In the genomic region with DNA sequence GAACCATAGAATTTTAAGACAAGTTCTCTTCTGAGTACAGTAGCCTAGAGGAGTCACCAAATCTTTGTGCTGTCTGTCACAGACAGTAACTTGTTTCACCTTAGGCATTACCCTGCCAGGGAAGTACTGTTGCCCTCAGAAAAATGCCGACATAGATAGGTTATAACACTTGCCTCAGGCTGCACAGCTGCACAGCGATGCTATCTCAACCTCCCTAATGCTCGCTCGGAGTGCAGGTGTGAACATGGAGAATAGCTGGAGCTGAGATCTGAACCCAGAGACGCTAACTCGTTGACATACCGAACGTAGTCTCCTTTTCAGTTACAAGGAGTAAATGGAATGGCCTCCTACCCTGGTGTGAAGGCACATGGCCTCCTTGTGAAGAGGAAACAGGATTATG, we compare ENCODE assay signal across 35 mouse cellular contexts. TPM values are rescaled to one million over a fixed set of nuclear protein-coding genes. Genes with fewer than 3 reads are reported as not detected.
"Had no signal": no experiment of that assay in that cellular context is flagged by ENCODE, and none has a peak within 500 bp of the region (broad histone marks: within the 10 kb centered on the region; RNA-seq: fewer than 3 reads in every experiment).

No protein-coding gene starts in this region.

- DNase-seq: forebrain, postnatal 0 days; gastrocnemius, adult 2 months; gastrocnemius, postnatal 10 days; gastrocnemius, postnatal 25 days; heart, adult 18-20 months; heart, postnatal 10 days; heart, postnatal 4 days; kidney, adult 18-20 months; kidney, adult 8-10 months; kidney, postnatal 10 days; kidney, postnatal 25 days; kidney, postnatal 4 days had no signal

- H3K9me3 ChIP-seq: heart, embryonic 10.5 days; heart, embryonic 12.5 days; hindbrain, embryonic 10.5 days; hindbrain, embryonic 12.5 days; intestine, embryonic 15.5 days; limb, embryonic 10.5 days; limb, embryonic 12.5 days had no signal

- H3K27ac ChIP-seq: gastrocnemius, adult 2 months; heart, embryonic 10.5 days; hindbrain, embryonic 12.5 days; hindbrain, embryonic 14.5 days; intestine, embryonic 15.5 days; layer of hippocampus, adult 2 months; left cerebral cortex, adult 2 months; limb, embryonic 10.5 days; limb, embryonic 12.5 days had no signal

- H3K9ac ChIP-seq: forebrain, postnatal 0 days; heart, embryonic 12.5 days; hindbrain, embryonic 12.5 days; hindbrain, embryonic 14.5 days; intestine, embryonic 15.5 days; limb, embryonic 12.5 days had no signal

- H3K4me2 ChIP-seq: heart, embryonic 12.5 days; hindbrain, embryonic 12.5 days; hindbrain, embryonic 14.5 days; intestine, embryonic 15.5 days; limb, embryonic 12.5 days had no signal

- H3K27me3 ChIP-seq: hindbrain, embryonic 12.5 days; intestine, embryonic 15.5 days; limb, embryonic 12.5 days had no signal

- H3K36me3 ChIP-seq: heart, embryonic 12.5 days; hindbrain, embryonic 12.5 days had no signal

- H3K4me3 ChIP-seq: gastrocnemius, adult 2 months; heart, embryonic 10.5 days; heart, embryonic 12.5 days; hindbrain, embryonic 10.5 days; hindbrain, embryonic 12.5 days; intestine, embryonic 15.5 days; layer of hippocampus, adult 2 months; left cerebral cortex, adult 2 months; limb, embryonic 10.5 days; limb, embryonic 12.5 days had no signal

- H3K4me1 ChIP-seq: hindbrain, embryonic 10.5 days; hindbrain, embryonic 12.5 days; intestine, embryonic 15.5 days; limb, embryonic 12.5 days had no signal

- ATAC-seq: forebrain, postnatal 0 days; hindbrain, embryonic 16.5 days; inflammation-experienced regulatory T-cells, adult 6 months; intestine, embryonic 15.5 days; intestine, postnatal 0 days had no signal

RNA-seq across cellular contexts. Expression of gene Orm1, which starts 46.2 kb away (rescaled TPM):
- total RNA-seq: forebrain, postnatal 0 days; heart, postnatal 4 days; layer of hippocampus, adult 2 months; layer of hippocampus, postnatal 10 days; layer of hippocampus, postnatal 25 days; left cerebral cortex, adult 2 months; left cerebral cortex, postnatal 14 days; left cerebral cortex, postnatal 36 days had no signal
- polyA plus RNA-seq: forebrain, postnatal 0 days; heart, embryonic 10.5 days; heart, embryonic 12.5 days; heart, embryonic 14.5 days; heart, embryonic 16.5 days; hindbrain, embryonic 10.5 days; hindbrain, embryonic 12.5 days; hindbrain, embryonic 14.5 days; hindbrain, embryonic 16.5 days; inflammation-experienced regulatory T-cells, adult 6 months; intestine, embryonic 15.5 days; intestine, postnatal 0 days; kidney, embryonic 14.5 days; kidney, embryonic 16.5 days; limb, embryonic 10.5 days; limb, embryonic 12.5 days had no signal

RNA-seq across cellular contexts. Expression of gene Orm3, which starts 57.8 kb away (rescaled TPM):
- total RNA-seq: forebrain, postnatal 0 days; gastrocnemius, adult 2 months; gastrocnemius, postnatal 10 days; gastrocnemius, postnatal 4 days; granulocyte monocyte progenitor cell, adult 5-6 weeks; heart, postnatal 4 days; layer of hippocampus, adult 2 months; layer of hippocampus, postnatal 10 days; layer of hippocampus, postnatal 25 days; left cerebral cortex, adult 2 months; left cerebral cortex, postnatal 14 days; left cerebral cortex, postnatal 36 days had no signal
- polyA plus RNA-seq: forebrain, postnatal 0 days; heart, embryonic 10.5 days; heart, embryonic 12.5 days; heart, embryonic 14.5 days; heart, embryonic 16.5 days; hindbrain, embryonic 10.5 days; hindbrain, embryonic 12.5 days; hindbrain, embryonic 14.5 days; hindbrain, embryonic 16.5 days; intestine, embryonic 15.5 days; intestine, postnatal 0 days; kidney, embryonic 14.5 days; kidney, embryonic 16.5 days; limb, embryonic 10.5 days; limb, embryonic 12.5 days had no signal
